Mouse (Mus musculus) left cerebral cortex, postnatal 14 days (tissue): ENCODE results near the gene BC048403. TPM values are rescaled to one million over a fixed set of nuclear protein-coding genes. Genes with fewer than 3 reads are reported as not detected.
A peak's percentile ranks its signal among the peaks of the same experiment; 100 is the strongest.

Source experiments
- DNase-seq, 2 experiments: peaks; one replicate each; pipeline ENCODE4 v3.0.0; 2021 to 2022; ENCODE audit warnings: low spot score in 2 of 2, mixed read lengths in 1 of 2
- intact Hi-C: fragments of 180-260 bp; cut with DNase I; formaldehyde crosslinking; loops from one replicate; pipeline ENCODE4 v1.15.1; 2025
- long read RNA-seq, 2 experiments: library from polyadenylated mRNA; stranded (forward); transcript quantifications; one replicate each; pipeline ENCODE4 v2.0.0; 2021
- total RNA-seq, 2 experiments: library from RNA; stranded (reverse); gene quantifications; 2 replicates each; pipeline ENCODE4 v1.2.3; 2021

BC048403 gene
- 1 to 10 TPM; 7.1 to 9.8 TPM for total RNA-seq
- long read RNA-seq, experiment 1, transcript BC048403-201 (3 exons, 3,123 nt) = major isoform, 5 of 5 reads
- long read RNA-seq, experiment 1, partial matches to known transcripts = 0 of 5 reads
- long read RNA-seq, experiment 1, other reads (novel, unspliced or antisense) = 0 of 5 reads
- long read RNA-seq, experiment 2, transcript BC048403-201 (3 exons, 3,123 nt) = major isoform, 5 of 7 reads
- long read RNA-seq, experiment 2, partial matches to known transcripts = 0 of 7 reads
- long read RNA-seq, experiment 2, other reads (novel, unspliced or antisense) = 1 of 7 reads

DNA sequence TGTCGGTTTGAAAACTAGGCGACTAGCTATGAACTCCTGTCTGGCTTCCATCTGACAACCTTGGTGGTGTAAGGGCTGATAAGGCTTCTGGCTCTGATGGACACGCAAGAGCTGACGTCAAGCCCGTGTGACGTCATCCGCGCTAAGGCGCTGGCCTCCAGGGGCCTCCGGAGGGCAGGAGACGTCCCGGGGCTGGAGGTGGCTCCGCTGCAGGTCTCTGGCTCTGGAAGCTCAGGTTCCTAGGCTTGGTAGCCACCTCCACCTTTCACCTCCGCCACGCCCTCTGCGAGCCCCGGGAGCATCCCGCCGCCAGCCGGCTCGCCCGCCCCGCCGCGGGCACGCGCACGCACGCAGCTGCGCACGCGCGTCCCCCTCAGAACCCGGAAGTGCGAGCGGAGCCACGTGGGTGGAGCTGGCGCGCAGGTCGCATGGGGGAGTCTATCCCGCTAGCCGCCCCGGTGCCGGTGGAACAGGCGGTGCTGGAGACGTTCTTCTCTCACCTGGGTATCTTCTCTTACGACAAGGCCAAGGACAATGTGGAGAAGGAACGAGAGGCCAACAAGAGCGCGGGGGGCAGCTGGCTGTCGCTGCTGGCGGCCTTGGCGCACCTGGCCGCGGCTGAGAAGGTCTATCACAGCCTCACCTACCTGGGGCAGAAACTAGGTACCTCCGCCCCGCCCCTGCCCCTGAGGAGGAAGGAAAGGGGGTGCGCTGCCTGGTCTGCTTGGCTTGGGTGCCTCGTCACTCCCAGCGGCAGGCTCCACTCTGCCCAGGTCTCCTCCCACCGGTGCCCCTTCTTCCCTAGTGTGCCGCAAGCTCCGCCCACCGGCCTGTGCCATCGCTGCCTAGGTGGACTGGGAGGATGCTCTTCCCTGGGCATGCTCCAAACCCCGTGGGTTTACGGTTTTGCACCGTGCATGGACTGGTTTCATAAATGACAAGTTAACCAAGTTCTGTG, at the start of gene BC048403:
TSS of gene BC048403 (plus strand) at position 390 of the 958 bp plus-strand sequence.
- peak; percentile 68 to 85 for DNase-seq
- intact Hi-C loops = no loop called here

DNA sequence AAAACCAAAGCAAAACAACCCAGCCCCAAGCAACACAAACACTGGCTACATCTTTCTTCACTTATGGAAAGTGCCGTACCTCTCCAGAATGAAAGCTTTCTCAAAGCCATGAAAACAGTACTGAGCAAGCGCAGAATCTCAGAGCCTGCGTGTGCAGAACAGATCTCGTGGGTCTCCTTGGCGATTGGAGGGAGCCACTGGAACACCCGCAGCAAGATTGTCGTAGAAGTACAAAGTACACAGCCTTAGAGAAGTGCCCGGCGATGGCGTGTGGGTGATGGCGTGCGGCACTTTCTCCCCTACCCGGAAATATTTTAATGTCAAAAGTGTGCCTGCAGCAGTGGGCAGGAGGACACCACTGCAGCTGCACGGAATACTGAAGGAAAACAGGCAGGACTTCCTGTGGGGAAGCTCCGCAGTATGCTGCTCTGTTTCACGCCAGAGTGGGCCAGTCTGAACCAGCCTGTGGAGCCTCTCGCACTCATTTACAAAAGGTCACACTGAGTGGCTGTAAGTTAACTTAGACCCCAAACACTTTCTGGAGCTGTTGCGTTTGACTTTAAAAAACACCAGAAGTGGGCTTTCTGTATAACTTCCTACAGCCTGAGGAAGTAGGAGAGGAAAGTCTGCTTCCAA, 46.7 kb upstream of the BC048403 start:
- no peak for DNase-seq
- intact Hi-C loops = loop anchor here (10.0 kb wide), 1 partner anchor 832 kb away; no protein-coding TSS in a partner anchor

DNA sequence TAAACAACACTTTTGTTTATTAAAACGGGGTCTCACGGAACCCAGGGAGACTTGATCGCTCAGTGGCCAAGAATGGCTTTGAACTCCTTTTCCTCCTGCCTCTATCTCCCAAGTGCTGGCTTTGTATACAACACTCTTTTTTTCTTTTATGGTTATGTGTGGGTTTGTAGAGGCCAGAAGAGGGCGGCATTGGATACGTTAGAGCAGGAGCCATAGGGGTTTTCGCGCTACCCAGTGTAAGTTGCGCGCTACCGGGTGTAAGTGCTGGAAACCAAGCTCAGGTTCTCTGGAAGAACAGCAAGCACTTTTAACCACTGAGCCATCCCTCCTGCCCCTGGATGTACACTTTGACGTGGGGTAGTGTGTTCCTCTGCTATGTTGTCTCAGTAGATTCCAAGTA, 45.2 kb upstream of the BC048403 start:
- intact Hi-C loops = loop anchor here (10.0 kb wide), 1 partner anchor 830 kb away; no protein-coding TSS in a partner anchor

DNA sequence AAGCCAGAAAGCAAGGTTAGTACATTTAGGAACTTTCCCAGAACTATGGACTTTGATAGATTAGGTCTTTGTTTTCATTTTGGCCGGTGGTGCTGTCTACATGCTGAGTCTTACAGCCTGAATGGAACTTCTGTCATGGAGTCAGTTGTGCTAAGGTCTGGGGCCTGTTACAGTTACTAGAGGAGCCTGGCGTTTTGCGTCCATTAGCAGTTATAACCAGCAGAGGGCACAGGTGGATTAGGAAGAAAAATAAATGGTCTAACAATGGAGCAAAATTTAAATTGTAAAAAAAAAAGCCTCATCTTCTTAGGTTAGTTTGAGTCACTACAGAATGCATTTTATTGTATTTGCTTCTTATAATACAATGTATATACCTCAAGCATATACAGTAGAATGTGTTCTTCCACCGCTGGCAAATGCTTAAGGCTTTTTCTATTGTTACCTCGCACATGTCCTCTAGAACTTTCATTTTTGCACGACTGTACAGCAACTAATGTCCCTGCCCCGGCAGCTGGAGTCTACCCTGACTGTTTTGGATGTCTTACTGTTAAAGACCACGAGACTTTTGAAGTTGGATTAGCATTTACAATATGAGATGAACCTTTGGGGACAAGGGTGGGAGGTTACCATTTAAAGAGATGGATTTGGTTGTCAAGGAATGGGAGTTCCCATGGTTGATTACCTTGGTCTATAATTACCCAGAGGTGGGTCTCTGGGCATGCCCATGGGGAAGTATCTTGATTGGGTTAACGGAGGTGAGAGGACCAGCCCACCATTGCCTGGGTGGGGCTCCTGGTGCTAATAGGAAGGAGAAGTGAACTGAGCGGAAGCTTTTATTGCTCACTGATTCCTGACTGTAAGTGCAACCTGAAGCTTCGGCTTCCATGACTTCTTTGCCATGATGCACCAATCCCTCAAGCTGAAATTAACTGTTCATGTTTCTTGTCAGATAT, 38.2 kb upstream of the BC048403 start:
- intact Hi-C loops = loop anchor here (1.0 kb wide), 1 partner anchor 351 kb away; no protein-coding TSS in a partner anchor

More for the DNA sequence above, 45.2 kb upstream of the BC048403 start:
- DNase-seq = no peak

GRCm38 (mm10) chr10:121703619-121704018, 36.1 kb upstream of the BC048403 start:
- peak in 1 of 2 experiments; percentile 40 for DNase-seq
- intact Hi-C loops = no loop called here

More for the DNA sequence above, 38.2 kb upstream of the BC048403 start:
- DNase-seq = peak; percentile 41 to 71

DNA sequence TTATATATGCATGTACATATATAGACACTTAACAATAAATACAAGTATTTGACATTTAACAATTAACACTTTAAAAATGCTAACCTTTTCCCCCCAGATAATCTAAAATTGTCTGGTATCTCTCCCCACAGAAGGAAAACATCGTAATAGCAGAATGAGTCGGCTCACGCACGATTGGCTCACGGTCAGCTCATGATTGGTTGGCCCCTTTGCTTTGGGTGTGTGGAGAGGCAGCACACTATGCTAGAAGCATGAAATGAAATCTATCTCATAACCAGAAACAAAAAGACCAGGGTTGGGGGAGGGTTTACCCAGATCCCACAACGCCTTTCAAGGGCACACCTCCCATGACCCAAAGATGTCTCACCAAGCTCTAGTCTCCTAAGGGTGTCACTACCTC, 34.9 kb upstream of the BC048403 start:
- no peak for DNase-seq
- intact Hi-C loops = no loop called here

- DNase-seq = peak in 1 of 2 experiments; percentile 19
- intact Hi-C loops = no loop called here
Observed at GRCm38 (mm10) chr10:121705399-121706163, 34.2 kb upstream of the BC048403 start.

DNA sequence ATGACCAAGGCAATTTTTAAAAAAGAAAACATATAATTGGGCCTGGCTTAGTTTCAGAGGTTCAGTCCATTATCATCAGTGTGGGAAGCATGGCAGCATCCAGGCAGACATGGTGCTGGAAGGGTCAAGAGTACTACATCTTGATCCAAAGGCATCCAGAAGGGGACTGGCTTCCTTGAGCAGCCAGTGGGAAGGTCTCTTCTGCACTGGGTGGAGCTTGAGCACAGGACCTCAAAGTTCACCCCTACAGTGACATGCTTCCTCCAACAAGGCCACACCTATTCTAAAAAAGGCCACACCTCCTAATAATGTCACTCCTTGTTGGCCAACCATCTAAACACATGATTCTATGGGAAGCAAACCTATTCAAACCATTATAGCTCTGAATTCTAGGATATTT, 22.9 kb upstream of the BC048403 start:
- intact Hi-C loops = no loop called here

DNA sequence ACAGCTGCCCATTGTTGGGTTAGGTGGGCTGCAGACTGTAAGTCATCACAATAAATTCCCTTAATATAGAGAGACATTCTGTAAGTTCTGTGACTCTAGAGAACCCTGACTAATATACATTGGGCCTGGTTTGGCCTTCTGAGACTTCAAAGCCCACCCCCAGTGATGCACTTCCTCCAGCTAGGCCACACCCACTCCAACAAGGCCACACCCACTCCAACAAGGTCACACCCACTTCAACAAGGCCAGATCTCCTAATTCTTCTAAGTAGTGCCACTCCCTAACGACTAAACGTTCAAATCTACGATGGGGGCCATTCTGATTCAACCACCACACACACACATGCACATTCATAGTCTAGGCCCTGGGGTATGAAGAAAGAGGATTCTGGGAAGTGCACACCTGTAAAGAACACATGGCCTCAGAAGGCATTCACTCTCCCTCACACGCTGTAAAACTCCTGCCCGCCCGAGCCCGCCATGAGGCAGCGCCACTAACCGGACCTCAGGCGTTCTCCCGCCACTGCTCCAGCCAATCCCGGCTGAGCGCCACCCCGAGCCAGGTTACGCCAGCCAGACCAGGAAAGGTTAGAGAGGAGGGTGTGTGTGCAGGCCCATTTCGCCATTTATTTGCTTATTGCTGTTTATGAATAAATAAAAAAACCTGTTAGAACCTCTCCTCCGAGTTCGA, 20.7 kb upstream of the BC048403 start:
- DNase-seq = no peak
- intact Hi-C loops = no loop called here

More for the DNA sequence above, 22.9 kb upstream of the BC048403 start:
- DNase-seq = no peak

DNA sequence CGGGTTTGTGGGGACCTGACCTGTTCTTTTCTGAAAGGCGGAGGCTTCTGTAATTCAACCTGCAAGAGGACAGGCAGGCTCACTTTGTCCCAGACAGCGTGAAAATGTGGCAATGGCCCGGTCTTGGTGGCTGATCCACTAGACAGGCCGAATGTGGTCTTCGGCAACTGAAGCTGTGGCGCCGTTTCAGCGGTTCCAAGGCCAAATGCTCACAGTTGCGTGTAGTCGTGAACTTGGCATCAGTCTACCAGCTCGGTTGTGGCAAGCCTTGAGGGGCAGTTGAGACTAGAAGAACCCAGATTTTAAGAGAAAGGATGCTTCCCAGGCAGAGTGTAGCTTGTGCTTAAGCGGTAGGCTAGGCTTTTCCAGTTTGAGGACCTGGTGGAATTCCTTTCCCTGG, 19.0 kb upstream of the BC048403 start:
- DNase-seq = no peak
- intact Hi-C loops = no loop called here

GRCm38 (mm10) chr10:121726505-121726904, 13.2 kb upstream of the BC048403 start:
- intact Hi-C loops = no loop called here
- no peak for DNase-seq

- DNase-seq = no peak
- intact Hi-C loops = no loop called here
Observed at GRCm38 (mm10) chr10:121727151-121727550, 12.6 kb upstream of the BC048403 start.

DNA sequence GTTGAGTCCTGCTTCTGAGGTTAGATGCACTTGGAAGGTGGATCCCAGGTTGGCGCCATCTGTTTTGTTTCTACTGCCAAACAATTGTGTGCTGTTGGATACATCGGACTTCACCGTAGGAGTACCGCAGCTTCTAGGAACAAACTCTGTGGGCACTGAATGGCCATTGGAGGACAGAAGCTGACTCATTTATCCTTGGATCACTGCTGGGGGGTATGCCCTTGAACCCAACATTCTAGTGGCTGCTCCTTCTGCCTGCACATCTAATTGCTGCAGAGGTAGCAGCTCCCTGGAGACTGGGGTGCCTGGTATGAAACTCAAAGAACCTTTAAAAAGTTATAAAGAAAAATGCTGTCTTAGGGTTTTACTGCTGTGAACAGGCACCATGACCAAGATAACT, 11.5 kb upstream of the BC048403 start:
- intact Hi-C loops = no loop called here
- no peak for DNase-seq

- intact Hi-C loops = no loop called here
- no peak for DNase-seq
Observed at GRCm38 (mm10) chr10:121731048-121731725, 8.6 kb upstream of the BC048403 start.

DNA sequence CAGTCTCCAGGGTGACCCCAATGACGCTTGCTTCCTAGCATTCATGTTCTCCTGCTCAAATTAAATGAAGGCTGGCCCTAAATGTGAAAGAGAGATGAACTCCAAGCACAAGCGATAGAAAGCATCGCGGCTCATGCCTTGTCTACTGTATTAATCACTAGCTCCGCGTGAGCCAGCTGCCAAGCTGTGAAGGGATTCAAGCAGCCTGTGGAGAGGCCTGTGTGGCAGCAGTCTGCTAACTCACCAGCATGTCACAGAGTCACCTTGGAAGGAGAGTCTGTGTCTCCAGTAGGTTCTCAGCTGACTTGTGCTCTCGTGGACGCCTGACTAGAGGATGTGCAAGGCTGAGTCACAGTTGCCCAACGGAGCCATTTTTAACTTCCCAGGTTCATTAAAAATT, 7.2 kb upstream of the BC048403 start:
- intact Hi-C loops = no loop called here
- DNase-seq = no peak

DNA sequence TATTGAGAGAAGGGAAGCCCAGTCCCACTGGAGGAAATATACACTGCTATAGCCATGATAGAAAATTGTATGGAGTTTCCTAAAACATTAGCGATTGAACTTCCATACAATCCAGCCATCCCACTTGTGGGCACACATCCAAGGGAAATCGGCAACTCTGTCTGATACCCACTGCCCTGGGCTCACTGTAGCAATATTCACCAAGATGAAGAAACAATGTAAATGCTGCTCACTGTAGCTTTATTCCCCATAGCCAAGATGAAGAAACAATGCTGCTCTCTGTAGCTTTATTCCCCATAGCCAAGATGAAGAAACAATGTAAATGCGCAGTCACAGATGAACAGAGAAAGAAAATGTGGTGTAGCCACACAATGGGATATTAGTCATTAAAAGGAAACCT, 2.5 kb upstream of the BC048403 start:
- DNase-seq = no peak
- intact Hi-C loops = no loop called here

- DNase-seq = no peak
- intact Hi-C loops = no loop called here
Observed at GRCm38 (mm10) chr10:121742336-121742735, 2.6 kb downstream of the BC048403 start.
